Mouse (Mus musculus) layer of hippocampus, postnatal 10 days (tissue): ENCODE results near the gene Krt31. TPM values are rescaled to one million over a fixed set of nuclear protein-coding genes. Genes with fewer than 3 reads are reported as not detected.

Source experiments
- DNase-seq, 2 experiments: peaks; one replicate each; pipeline ENCODE4 v3.0.0; 2021; ENCODE audit warnings: low spot score in 2 of 2
- total RNA-seq, 2 experiments: library from RNA; stranded (reverse); gene quantifications; 2 replicates each; pipeline ENCODE4 v1.2.3; 2021

Krt31 gene
- total RNA-seq, 2 experiments from 2014 or later = not detected

GRCm38 (mm10) chr11:100006624-100007023, 43.7 kb downstream of the Krt31 start:
- DNase-seq = no peak

GRCm38 (mm10) chr11:100005905-100006304, 44.4 kb downstream of the Krt31 start:
- DNase-seq = no peak

- peak; percentile 69 to 73 for DNase-seq
Measured at GRCm38 (mm10) chr11:100004846-100005245, 45.5 kb downstream of the Krt31 start.

GRCm38 (mm10) chr11:99999091-99999490, 51.3 kb downstream of the Krt31 start:
- no peak for DNase-seq

Other genes starting within 250 kb of the Krt31 start
- gene Gm11554, start 246.1 kb downstream of the Krt31 start, total RNA-seq = not detected
- gene Krtap4-13, start 240.7 kb downstream of the Krt31 start, total RNA-seq = not detected
- not detected for gene Gm11564, start 234.9 kb downstream of the Krt31 start, total RNA-seq
- gene 2300003K06Rik, start 212.5 kb downstream of the Krt31 start, total RNA-seq = not detected
- gene Krtap4-16, start 198.9 kb downstream of the Krt31 start, total RNA-seq = not detected
- not detected for gene Gm11568, start 192.6 kb downstream of the Krt31 start, total RNA-seq
- gene Gm11559, start 186.1 kb downstream of the Krt31 start, total RNA-seq = not detected
- gene Krtap9-1, start 177.2 kb downstream of the Krt31 start, total RNA-seq = not detected
- not detected for gene Gm11567, start 171.4 kb downstream of the Krt31 start, total RNA-seq
- gene Krtap31-1, start 142.6 kb downstream of the Krt31 start, total RNA-seq = not detected
- gene Gm11565, start 135.8 kb downstream of the Krt31 start, total RNA-seq = not detected
- not detected for gene Krtap31-2, start 114.3 kb downstream of the Krt31 start, total RNA-seq
- gene Krtap9-5, start 102.1 kb downstream of the Krt31 start, total RNA-seq = not detected
- gene Krtap29-1, start 71.5 kb downstream of the Krt31 start, total RNA-seq = not detected
- gene Krtap16-1, start 64.0 kb downstream of the Krt31 start, total RNA-seq = not detected
- not detected for gene Krtap17-1, start 56.6 kb downstream of the Krt31 start, total RNA-seq
- gene Krt33a, start 34.3 kb downstream of the Krt31 start, total RNA-seq = not detected
- not detected for gene Krt33b, start 20.7 kb downstream of the Krt31 start, total RNA-seq
- not detected for gene Krt34, start 9.0 kb downstream of the Krt31 start, total RNA-seq
- not detected for gene Krt32, start 37.7 kb upstream of the Krt31 start, total RNA-seq
- gene Krt35, start 45.7 kb upstream of the Krt31 start, total RNA-seq = not detected
- not detected for gene Krt36, start 55.1 kb upstream of the Krt31 start, total RNA-seq
- gene Krt13, start 71.0 kb upstream of the Krt31 start, total RNA-seq = not detected
- 1 to 10 TPM; 1.1 to 1.5 TPM for gene Krt15, start 85.4 kb upstream of the Krt31 start, total RNA-seq
- 1 to 10 TPM in 1 of 2 experiments, under 1 TPM in 1; 0.64 to 1.0 TPM for gene Krt19, start 98.1 kb upstream of the Krt31 start, total RNA-seq
- 1 to 10 TPM; 1.1 to 1.2 TPM for gene Krt9, start 142.7 kb upstream of the Krt31 start, total RNA-seq
- gene Krt14, start 157.0 kb upstream of the Krt31 start, total RNA-seq = under 1 TPM in 1 of 2 experiments, not detected in 1; 0.43 TPM
- gene Krt16, start 198.4 kb upstream of the Krt31 start, total RNA-seq = not detected
- not detected for gene Krt17, start 210.5 kb upstream of the Krt31 start, total RNA-seq
- not detected for gene Krt42, start 219.3 kb upstream of the Krt31 start, total RNA-seq